Mouse (Mus musculus): ENCODE results near the gene Homer1. TPM values are rescaled to one million over a fixed set of nuclear protein-coding genes. Genes with fewer than 3 reads are reported as not detected.

The Homer1 gene
- polyA plus RNA-seq, 2 experiments from 2014 or later: 3.0 to 5.6 TPM

- no peak for ATAC-seq
Observed at GRCm38 (mm10) chr13:93401947-93402346, 102.5 kb downstream of the Homer1 start.

GRCm38 (mm10) chr13:93406855-93407254 is 107.4 kb downstream of the Homer1 start:
- ATAC-seq: no peak

GRCm38 (mm10) chr13:93410343-93410742 is 110.9 kb downstream of the Homer1 start:
- ATAC-seq: no peak

GRCm38 (mm10) chr13:93415055-93415454 is 115.6 kb downstream of the Homer1 start:
- no peak for ATAC-seq

- no peak for ATAC-seq
Observed at GRCm38 (mm10) chr13:93418292-93418691, 118.9 kb downstream of the Homer1 start.

- no peak for ATAC-seq
Observed at GRCm38 (mm10) chr13:93419779-93420178, 120.3 kb downstream of the Homer1 start.

- no peak for ATAC-seq
Observed at GRCm38 (mm10) chr13:93423224-93423623, 123.8 kb downstream of the Homer1 start.

GRCm38 (mm10) chr13:93427920-93428876 is 128.8 kb downstream of the Homer1 start:
- no peak for ATAC-seq

GRCm38 (mm10) chr13:93429205-93429604 is 129.8 kb downstream of the Homer1 start:
- no peak for ATAC-seq

- ATAC-seq: no peak
Observed at GRCm38 (mm10) chr13:93440167-93440566, 140.7 kb downstream of the Homer1 start.

- ATAC-seq: no peak
Observed at GRCm38 (mm10) chr13:93453275-93453674, 153.8 kb downstream of the Homer1 start.

Other genes with a start within 250 kb of the Homer1 start
- gene Cmya5, start 154.9 kb upstream of the Homer1 start, polyA plus RNA-seq (2017; shearing (Covaris generic)): under 1 TPM; 0.39 to 0.52 TPM
- 10 to 100 TPM; 10.5 to 19.5 TPM for gene Tent2, start 107.2 kb upstream of the Homer1 start, polyA plus RNA-seq (2017; shearing (Covaris generic))
- 1 to 10 TPM; 1.4 to 2.7 TPM for gene Jmy, start 200.2 kb downstream of the Homer1 start, polyA plus RNA-seq (2017; shearing (Covaris generic))